Mouse (Mus musculus): ENCODE results near the gene Fras1. TPM values are rescaled to one million over a fixed set of nuclear protein-coding genes. Genes with fewer than 3 reads are reported as not detected.

Fras1 gene
- polyA plus RNA-seq, 1 experiment from 2014 or later, result 3.2 TPM

DNA sequence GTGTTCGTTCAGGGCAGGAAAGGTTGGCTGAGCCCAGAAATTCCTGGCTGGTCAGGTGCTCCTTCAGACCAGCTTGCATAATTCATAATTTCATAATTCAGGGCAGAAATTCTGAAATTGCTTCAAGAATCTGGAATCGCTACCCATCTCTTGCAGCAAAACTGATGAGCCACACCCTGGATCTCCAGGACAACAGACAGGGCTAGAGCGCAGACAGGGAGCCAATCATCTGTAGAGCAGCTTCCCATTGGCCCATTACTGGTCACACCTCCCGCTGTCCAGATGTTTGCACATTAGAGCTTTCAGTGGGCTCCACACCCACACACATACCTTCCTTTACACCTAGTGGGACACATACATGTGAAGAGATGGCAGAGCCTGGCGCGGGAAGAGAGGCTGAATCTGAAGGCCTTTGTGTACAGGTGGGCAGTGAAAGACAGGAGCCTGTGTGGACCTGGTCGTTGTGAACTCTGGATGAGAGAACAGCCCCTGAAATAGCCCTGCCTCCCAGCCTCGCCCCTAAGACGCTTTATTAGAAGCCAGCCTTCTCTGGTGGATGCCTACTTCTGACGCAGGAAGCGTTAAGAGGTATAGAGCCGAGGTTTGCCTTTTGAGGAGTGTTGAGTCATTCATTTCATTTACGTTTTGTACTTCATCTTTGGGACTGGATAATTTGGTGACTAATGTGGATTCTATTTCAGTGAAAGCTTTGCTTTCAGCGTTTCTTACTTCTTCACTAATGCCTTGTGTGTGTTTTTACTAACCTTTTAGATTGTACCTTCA lies 409.9 kb downstream of the Fras1 start:
- no peaks in the 10 kb centered on the region for H3K4me1 ChIP-seq (replicated peaks; ENCODE audit: control insufficient read depth, insufficient read depth, low read length)
- no peak overlapping the region for H3K27ac ChIP-seq (ENCODE audit: low read depth, low read length)
- no peak overlapping the region for H3K9ac ChIP-seq (ENCODE audit: low read depth, low read length)
- H3K27me3 ChIP-seq (replicated peaks; ENCODE audit: control insufficient read depth, insufficient read depth, low read length), result no peaks in the 10 kb centered on the region
- H3K9me3 ChIP-seq (ENCODE audit: control insufficient read depth), result no peaks in the 10 kb centered on the region
- no peak overlapping the region for H3K4me3 ChIP-seq (ENCODE audit: low read depth, low read length)
- H3K4me2 ChIP-seq (replicated peaks; ENCODE audit: low read depth), result no peak overlapping the region
- TF ChIP-seq CTCF (IDR thresholded peaks at IDR 0.05; ENCODE audit: low read depth), result no peak
- WGBS, result 79% methylated on average over 14 of the region's 14 CpGs
- ATAC-seq, result no peak
- peaks cover 10% of the 10 kb centered on the region for H3K36me3 ChIP-seq (ENCODE audit: control insufficient read depth, insufficient read depth)

GRCm38 (mm10) chr5:96785096-96785495 lies 411.3 kb downstream of the Fras1 start:
- peaks cover 5% of the 10 kb centered on the region for H3K36me3 ChIP-seq (ENCODE audit: control insufficient read depth, insufficient read depth)
- no peak overlapping the region for H3K9ac ChIP-seq (ENCODE audit: low read depth, low read length)
- 91% methylated on average over 5 of the region's 5 CpGs for WGBS
- H3K4me3 ChIP-seq (ENCODE audit: low read depth, low read length), result no peak overlapping the region
- H3K4me2 ChIP-seq (replicated peaks; ENCODE audit: low read depth), result no peak overlapping the region
- H3K4me1 ChIP-seq (replicated peaks; ENCODE audit: control insufficient read depth, insufficient read depth, low read length), result no peaks in the 10 kb centered on the region
- no peaks in the 10 kb centered on the region for H3K9me3 ChIP-seq (ENCODE audit: control insufficient read depth)
- no peak for TF ChIP-seq CTCF (IDR thresholded peaks at IDR 0.05; ENCODE audit: low read depth)
- no peak for ATAC-seq
- H3K27me3 ChIP-seq (replicated peaks; ENCODE audit: control insufficient read depth, insufficient read depth, low read length), result no peaks in the 10 kb centered on the region
- H3K27ac ChIP-seq (ENCODE audit: low read depth, low read length), result no peak overlapping the region

- no peak for ATAC-seq
- Histone ChIP-seq H3K27ac (ENCODE audit: low read depth, low read length) (no peak overlapping the region), H3K36me3 (ENCODE audit: control insufficient read depth, insufficient read depth) (no peaks in the 10 kb centered on the region), H3K4me1 (replicated peaks; ENCODE audit: control insufficient read depth, insufficient read depth, low read length) (no peaks in the 10 kb centered on the region), H3K9me3 (ENCODE audit: control insufficient read depth) (no peaks in the 10 kb centered on the region), H3K4me2 (replicated peaks; ENCODE audit: low read depth) (peak overlapping the region; percentile 78), H3K27me3 (replicated peaks; ENCODE audit: control insufficient read depth, insufficient read depth, low read length) (no peaks in the 10 kb centered on the region), H3K4me3 (ENCODE audit: low read depth, low read length) (no peak overlapping the region), H3K9ac (ENCODE audit: low read depth, low read length) (no peak overlapping the region)
- no peak for TF ChIP-seq CTCF (IDR thresholded peaks at IDR 0.05; ENCODE audit: low read depth)
- WGBS, result 60% methylated on average over 9 of the region's 9 CpGs
Measured at GRCm38 (mm10) chr5:96792422-96792821, 418.7 kb downstream of the Fras1 start.

DNA sequence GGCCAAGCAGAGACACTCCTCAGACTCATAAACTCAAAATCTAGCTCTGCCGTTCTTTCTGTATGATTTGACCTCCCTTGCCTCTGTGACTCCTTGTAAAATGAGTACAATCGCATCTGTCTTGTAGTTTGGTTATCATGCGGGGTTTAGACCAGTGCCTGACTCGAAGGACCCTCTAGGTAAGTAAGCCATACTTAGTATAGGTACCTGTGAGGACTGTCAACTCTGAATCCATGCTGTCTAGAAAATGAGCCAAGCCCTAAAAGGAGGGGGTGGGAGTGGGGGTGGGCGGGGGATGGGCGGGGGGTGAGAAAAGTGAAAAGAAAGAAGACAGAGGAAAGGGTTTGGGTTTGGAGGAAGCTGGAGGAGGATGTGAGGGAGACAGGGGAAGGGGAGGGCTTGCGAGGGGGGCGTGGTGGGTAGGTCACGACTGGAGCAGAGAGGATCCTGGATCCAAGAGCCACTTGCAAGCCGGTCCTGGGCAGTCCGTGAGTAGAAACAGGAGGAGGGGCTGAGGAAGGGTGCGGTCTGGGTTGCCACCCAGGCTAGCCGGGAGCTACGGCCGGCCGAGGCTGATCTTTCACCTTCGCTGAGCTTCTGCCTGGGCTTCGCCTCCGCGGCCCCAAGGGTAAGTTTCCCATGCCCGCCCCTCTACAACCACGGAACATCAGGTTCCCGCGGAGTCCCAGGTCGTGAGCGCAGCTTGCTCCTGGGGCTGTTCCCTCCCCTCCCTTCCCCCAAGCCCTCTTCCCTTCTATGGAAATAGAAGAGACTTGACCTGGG lies 419.4 kb downstream of the Fras1 start, which contains the start of gene Anxa3:
Anxa3 (plus strand) TSS at position 404 of the 783 bp plus-strand sequence.
- ATAC-seq, result peak; percentile 83
- H3K9me3 ChIP-seq (ENCODE audit: control insufficient read depth), result no peaks in the 10 kb centered on the region
- H3K36me3 ChIP-seq (ENCODE audit: control insufficient read depth, insufficient read depth), result no peaks in the 10 kb centered on the region
- no peaks in the 10 kb centered on the region for H3K27me3 ChIP-seq (replicated peaks; ENCODE audit: control insufficient read depth, insufficient read depth, low read length)
- peak within 1 kb of the TSS; percentile 78 for H3K4me2 ChIP-seq (replicated peaks; ENCODE audit: low read depth)
- H3K27ac ChIP-seq (ENCODE audit: low read depth, low read length), result no peak within 1 kb of the TSS
- peak within 1 kb of the TSS; percentile 34 for H3K9ac ChIP-seq (ENCODE audit: low read depth, low read length)
- no peak for TF ChIP-seq CTCF (IDR thresholded peaks at IDR 0.05; ENCODE audit: low read depth)
- H3K4me1 ChIP-seq (replicated peaks; ENCODE audit: control insufficient read depth, insufficient read depth, low read length), result no peaks in the 10 kb centered on the region
- WGBS, result 9% methylated on average over 26 of the region's 26 CpGs
- peak within 1 kb of the TSS; percentile 51 for H3K4me3 ChIP-seq (ENCODE audit: low read depth, low read length)

DNA sequence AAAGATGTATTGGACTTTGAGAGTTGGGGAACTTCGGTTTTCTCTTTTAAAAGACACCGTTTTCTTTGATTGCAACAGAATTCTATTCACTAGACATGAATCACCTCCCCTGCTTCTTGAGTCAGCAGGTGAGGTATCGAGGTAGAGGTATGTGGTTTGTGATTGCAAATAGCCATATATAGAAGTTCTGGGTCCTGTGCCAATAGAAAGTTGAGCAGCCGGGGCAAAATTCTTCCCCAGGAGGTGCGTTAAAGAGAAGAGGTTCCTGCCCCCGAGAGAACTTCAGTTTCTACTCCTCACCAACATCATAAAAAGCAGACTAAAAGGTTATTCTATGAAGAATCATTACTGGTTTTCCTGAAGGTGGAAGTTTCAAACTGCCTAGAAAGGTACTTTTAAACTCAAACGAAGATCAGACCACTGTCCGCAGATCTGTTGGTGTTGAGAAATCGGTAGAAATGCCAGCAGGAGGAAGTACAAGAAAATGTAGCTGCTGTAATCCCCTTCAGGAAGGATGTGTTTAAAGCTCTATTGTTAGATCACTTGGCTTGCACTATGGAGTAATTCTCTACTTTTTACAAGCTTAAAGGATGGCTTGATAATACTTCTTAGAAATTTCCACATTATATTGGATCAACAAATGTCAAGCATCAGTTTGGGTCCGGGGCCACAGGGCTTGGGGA lies 420.3 kb downstream of the Fras1 start:
- ATAC-seq, result no peak
- peak overlapping the region; percentile 51 for H3K4me3 ChIP-seq (ENCODE audit: low read depth, low read length)
- H3K4me1 ChIP-seq (replicated peaks; ENCODE audit: control insufficient read depth, insufficient read depth, low read length), result no peaks in the 10 kb centered on the region
- peak overlapping the region; percentile 34; the same call in 1 of the 2 replicates for H3K9ac ChIP-seq (ENCODE audit: low read depth, low read length)
- 24% methylated on average over 10 of the region's 10 CpGs for WGBS
- no peaks in the 10 kb centered on the region for H3K27me3 ChIP-seq (replicated peaks; ENCODE audit: control insufficient read depth, insufficient read depth, low read length)
- no peak overlapping the region for H3K27ac ChIP-seq (ENCODE audit: low read depth, low read length)
- H3K36me3 ChIP-seq (ENCODE audit: control insufficient read depth, insufficient read depth), result no peaks in the 10 kb centered on the region
- no peak for TF ChIP-seq CTCF (IDR thresholded peaks at IDR 0.05; ENCODE audit: low read depth)
- H3K9me3 ChIP-seq (ENCODE audit: control insufficient read depth), result no peaks in the 10 kb centered on the region
- H3K4me2 ChIP-seq (replicated peaks; ENCODE audit: low read depth), result peak overlapping the region; percentile 78

DNA sequence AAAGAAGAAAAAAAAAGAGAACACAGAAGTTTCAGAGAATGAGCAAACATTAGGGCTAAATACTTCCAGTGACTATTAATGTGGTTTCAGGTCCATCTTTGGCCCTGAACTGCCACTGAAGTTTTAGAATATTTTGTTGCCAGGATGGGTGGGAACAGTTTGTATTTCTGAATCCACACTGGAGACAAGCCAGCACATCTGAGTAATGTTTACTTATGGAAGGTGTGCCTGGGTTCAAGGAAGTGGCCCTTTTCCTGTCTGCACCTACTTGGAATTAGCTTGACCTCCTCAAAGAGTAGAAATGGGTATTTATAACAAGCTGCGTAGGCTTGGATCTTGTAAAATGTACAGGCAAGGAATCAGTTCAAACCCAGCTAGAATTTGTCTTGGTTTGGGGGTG lies 422.0 kb downstream of the Fras1 start:
- Histone ChIP-seq H3K9me3 (ENCODE audit: control insufficient read depth) (no peaks in the 10 kb centered on the region), H3K4me3 (ENCODE audit: low read depth, low read length) (no peak overlapping the region), H3K36me3 (ENCODE audit: control insufficient read depth, insufficient read depth) (no peaks in the 10 kb centered on the region), H3K4me1 (replicated peaks; ENCODE audit: control insufficient read depth, insufficient read depth, low read length) (no peaks in the 10 kb centered on the region), H3K9ac (ENCODE audit: low read depth, low read length) (no peak overlapping the region), H3K27me3 (replicated peaks; ENCODE audit: control insufficient read depth, insufficient read depth, low read length) (no peaks in the 10 kb centered on the region), H3K27ac (ENCODE audit: low read depth, low read length) (no peak overlapping the region), H3K4me2 (replicated peaks; ENCODE audit: low read depth) (no peak overlapping the region)
- no peak for TF ChIP-seq CTCF (IDR thresholded peaks at IDR 0.05; ENCODE audit: low read depth)
- WGBS, result 58% methylated on average over 1 of the region's 1 CpGs
- ATAC-seq, result no peak

Data from intestine, postnatal 0 days (tissue).